Mouse (Mus musculus): ENCODE measurements at regions not wholly inside any gene's neighbourhood (a gene's known extent, or its start where the extent isn't known, plus 50 kb on each side); places are given as distances from the start of the nearest gene placed in this dataset.

DNA sequence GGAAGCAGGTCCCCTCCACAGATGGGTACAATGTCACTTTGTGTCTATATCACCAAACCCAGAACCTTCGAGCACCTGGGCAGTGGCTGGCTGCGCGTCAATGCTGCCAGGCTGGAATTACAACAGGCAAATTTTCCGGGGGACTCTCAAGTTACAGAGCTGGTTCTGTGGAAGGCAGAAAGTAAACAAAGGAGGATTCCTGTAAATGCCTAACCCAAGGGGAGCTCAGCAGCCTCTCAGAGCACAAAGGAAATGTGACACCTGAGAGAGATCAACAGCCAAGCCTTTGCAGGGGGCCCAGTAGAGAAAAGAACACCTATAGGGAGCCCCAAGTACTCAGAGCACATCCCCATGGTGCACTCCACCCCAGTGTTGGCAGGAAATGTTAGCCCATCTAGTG, 70.7 kb downstream of the Setd4 start:
- peak; percentile 52 for DNase-seq (ENCODE audit: low read depth, low spot score)

DNA sequence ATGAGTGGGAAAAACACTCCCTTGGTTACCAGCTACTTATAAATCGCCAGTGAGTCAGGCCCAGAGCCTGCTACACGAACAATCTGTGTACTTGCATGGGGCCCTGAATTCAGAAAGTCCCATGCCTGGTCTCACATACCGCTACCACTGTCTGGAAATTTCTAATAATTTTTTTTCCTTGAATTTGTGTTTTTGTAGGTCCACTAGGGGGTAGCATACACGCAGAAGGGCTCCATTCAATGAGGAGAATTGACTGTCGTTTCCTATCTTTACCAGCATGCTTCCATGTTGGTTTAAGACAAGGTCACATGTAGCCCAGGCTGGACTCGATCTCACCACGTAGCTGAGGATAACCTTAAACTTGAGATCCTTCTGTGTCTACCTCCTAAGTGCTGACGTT, 71.9 kb downstream of the Setd4 start:
- DNase-seq (ENCODE audit: low read depth, low spot score) = peak; percentile 17

DNA sequence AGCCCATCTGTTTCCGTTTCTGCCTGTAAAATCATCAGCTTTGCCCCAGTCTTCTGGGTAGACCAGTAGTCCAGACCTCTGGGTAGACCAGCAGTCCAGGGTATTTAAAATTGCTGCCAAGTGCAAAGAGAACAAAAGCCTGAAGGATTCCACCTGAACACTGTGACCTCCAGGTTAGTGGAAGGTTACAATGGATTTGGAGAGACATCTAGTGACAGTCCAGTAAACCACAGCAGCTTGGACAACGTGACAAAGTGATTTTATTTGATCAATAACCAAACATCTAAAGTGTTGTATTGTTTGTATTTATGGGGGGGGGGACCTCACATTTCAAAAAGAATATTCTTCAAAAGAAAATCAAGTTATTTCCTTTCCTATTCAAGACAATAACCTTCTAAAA, 81.4 kb downstream of the Setd4 start:
- peak; percentile 11 for DNase-seq (ENCODE audit: low read depth, low spot score)

- DNase-seq (ENCODE audit: low read depth, low spot score) = no peak
Observed at GRCm38 (mm10) chr16:93520481-93520880, 83.4 kb downstream of the Setd4 start.

- no peak for DNase-seq (ENCODE audit: low read depth, low spot score)
Observed at GRCm38 (mm10) chr16:93518620-93519019, 85.2 kb downstream of the Setd4 start.

DNA sequence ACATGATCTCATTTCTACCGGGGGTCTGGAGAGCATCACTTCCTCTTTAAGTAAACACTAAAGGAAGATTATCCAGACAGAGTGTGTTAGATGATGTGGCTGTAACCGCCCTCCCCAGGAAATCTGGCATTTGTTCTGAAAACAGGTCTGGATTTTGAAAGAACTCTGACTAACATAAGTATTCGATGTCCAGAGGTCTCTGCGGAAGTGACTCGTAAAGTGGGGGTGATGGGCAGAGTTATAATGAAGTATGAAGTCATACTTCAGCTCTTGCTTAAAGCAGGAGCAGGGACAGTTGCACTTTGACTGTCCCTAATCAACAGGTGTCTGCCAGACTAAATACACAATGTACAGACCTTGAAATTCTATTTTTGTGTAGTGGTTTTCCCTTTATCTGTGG, 87.1 kb downstream of the Setd4 start:
- DNase-seq (ENCODE audit: low read depth, low spot score) = no peak

GRCm38 (mm10) chr16:93515456-93515941, 88.4 kb downstream of the Setd4 start:
- no peak for DNase-seq (ENCODE audit: low read depth, low spot score)

- DNase-seq (ENCODE audit: low read depth, low spot score) = no peak
Observed at GRCm38 (mm10) chr16:93513616-93514041, 90.2 kb downstream of the Setd4 start.

DNA sequence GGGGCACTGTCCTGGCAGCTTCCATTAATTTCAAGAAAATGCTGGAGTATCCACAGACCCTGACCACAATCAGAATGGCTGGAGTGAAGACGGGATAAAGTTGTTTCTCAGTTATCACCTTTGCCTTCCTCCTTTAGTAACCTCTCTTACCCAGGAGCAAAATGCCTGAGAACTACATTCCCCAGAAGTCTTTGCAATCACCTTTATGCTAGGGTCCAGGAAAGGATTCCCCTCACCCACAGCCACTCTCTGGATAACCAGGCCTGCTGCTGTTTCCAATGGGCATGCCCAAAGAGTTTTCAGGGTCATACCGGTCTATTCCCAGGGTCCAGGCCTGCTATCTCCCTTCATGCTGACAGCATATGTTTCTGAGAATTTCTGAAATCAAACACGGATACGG, 91.9 kb downstream of the Setd4 start:
- DNase-seq (ENCODE audit: low read depth, low spot score) = no peak

DNA sequence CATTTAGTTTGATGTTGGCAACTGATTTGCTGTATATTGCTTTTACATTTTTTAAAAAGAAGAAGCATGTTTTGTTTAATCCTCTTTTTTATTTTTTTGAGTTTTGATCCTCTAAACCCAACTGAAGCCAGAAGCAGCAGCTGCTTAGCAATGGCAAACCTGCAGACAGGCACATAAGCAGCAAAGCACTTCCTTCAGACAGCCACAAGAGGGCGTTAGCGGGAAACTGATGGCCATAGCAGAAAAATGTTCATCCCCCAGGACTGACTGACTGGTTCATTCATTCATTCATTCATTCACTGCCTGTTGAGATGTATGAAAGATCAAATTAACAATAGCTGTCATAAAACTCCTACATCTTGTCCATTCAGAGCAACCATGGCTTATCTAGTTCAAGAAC, 92.3 kb downstream of the Setd4 start:
- DNase-seq (ENCODE audit: low read depth, low spot score) = peak; percentile 54

- no peak for DNase-seq (ENCODE audit: low read depth, low spot score)
Observed at GRCm38 (mm10) chr16:93498800-93499199, 105.1 kb downstream of the Setd4 start.

GRCm38 (mm10) chr16:93493337-93494002, 110.4 kb downstream of the Setd4 start:
- DNase-seq (ENCODE audit: low read depth, low spot score) = no peak

GRCm38 (mm10) chr16:93486646-93487550, 117.0 kb downstream of the Setd4 start:
- no peak for DNase-seq (ENCODE audit: low read depth, low spot score)

DNA sequence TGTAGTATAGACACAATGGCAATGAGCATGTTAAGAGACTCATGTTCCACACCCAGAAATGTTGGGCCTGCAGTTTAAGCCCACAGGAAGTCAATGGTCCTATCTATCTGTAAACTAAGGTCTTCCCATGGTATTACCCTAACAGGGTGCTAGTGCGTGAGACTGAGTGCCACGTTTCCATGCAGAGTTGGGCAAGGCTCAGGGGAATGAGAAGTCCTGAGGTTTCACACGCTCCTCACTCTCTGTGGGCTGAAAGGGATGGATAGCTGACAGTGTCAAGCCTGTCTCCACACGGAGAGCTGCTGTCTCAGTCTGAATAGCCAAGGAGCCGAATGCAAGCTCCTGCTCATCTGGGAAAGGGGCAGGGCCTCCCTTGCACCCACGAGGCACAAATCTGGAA, 133.9 kb downstream of the Setd4 start:
- no peak for DNase-seq (ENCODE audit: low read depth, low spot score)

GRCm38 (mm10) chr16:93465741-93466140, 138.1 kb downstream of the Setd4 start:
- peak; percentile 51 for DNase-seq (ENCODE audit: low read depth, low spot score)

- DNase-seq (ENCODE audit: low read depth, low spot score) = no peak
Observed at GRCm38 (mm10) chr16:93464898-93465297, 139.0 kb downstream of the Setd4 start.

DNA sequence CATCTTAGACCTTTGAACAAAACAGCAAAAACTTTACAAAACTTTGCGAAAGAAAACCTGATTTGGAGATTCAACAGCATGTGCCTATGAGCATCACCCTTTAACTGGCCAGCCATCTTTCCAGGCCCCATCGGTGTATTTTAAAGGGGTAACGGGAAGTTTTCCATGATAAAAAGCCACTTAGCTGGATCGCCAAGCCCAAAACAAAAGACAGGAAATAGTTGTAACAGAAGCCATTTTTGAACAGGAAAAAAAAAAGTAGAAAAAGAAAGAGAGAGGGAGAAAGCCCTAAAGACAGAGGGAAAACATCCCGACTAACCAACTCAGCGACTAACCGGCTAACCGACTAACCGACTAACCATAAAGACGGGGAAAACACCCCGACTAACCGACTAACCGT, 140.5 kb downstream of the Setd4 start:
- DNase-seq (ENCODE audit: low read depth, low spot score) = peak; percentile 88

DNA sequence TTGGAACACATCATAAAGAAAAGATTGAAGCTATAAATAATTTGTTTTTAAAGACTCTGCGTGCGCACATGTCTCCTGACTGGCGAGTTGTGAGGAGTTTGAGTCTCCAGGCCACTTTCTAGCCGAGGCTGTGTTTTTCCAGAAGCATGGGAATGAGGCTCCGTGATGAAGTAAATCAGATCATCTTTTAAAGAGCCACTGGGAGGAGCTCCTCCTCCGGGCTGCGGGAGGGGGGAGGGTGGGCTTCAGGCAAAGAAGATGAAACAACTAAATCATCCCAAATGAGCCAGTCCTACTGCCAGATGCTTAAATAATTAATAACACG, 141.6 kb downstream of the Setd4 start:
- peak; percentile 31 for DNase-seq (ENCODE audit: low read depth, low spot score)

GRCm38 (mm10) chr16:93461406-93462285, 142.2 kb downstream of the Setd4 start:
- DNase-seq (ENCODE audit: low read depth, low spot score) = peak; percentile 29

- DNase-seq (ENCODE audit: low read depth, low spot score) = no peak
Observed at GRCm38 (mm10) chr16:93459497-93460240, 144.2 kb downstream of the Setd4 start.
